Mouse (Mus musculus): ENCODE results near the gene Nkx2-5.

The Nkx2-5 gene

GRCm38 (mm10) chr17:26844909-26845148 lies at the start of gene Nkx2-5:
TSS of gene Nkx2-5 (minus strand) at chr17:26845009.
- no peak for DNase-seq

- DNase-seq = no peak
These were observed 49.5 kb upstream of the Nkx2-5 start for GRCm38 (mm10) chr17:26894342-26894741.

GRCm38 (mm10) chr17:26893492-26893891 lies 48.7 kb upstream of the Nkx2-5 start:
- no peak for DNase-seq

GRCm38 (mm10) chr17:26892635-26893375 lies 48.0 kb upstream of the Nkx2-5 start:
- DNase-seq = no peak

- no peak for DNase-seq
These were observed 43.1 kb upstream of the Nkx2-5 start for GRCm38 (mm10) chr17:26887926-26888325.

- DNase-seq = peak; percentile 67 to 80
These were observed 41.4 kb upstream of the Nkx2-5 start for GRCm38 (mm10) chr17:26886047-26886749.

GRCm38 (mm10) chr17:26884995-26885926 lies 40.5 kb upstream of the Nkx2-5 start:
- DNase-seq = peak; percentile 68 to 86

GRCm38 (mm10) chr17:26883585-26883984 lies 38.8 kb upstream of the Nkx2-5 start:
- DNase-seq = no peak

- DNase-seq = no peak
These were observed 37.9 kb upstream of the Nkx2-5 start for GRCm38 (mm10) chr17:26882706-26883105.

- DNase-seq = no peak
These were observed 34.4 kb upstream of the Nkx2-5 start for GRCm38 (mm10) chr17:26879235-26879634.

- DNase-seq = no peak
These were observed 33.1 kb upstream of the Nkx2-5 start for GRCm38 (mm10) chr17:26877927-26878326.

- no peak for DNase-seq
These were observed 29.7 kb upstream of the Nkx2-5 start for GRCm38 (mm10) chr17:26874542-26874941.

- no peak for DNase-seq
These were observed 28.7 kb upstream of the Nkx2-5 start for GRCm38 (mm10) chr17:26873502-26873901.

GRCm38 (mm10) chr17:26872870-26873269 lies 28.1 kb upstream of the Nkx2-5 start:
- no peak for DNase-seq

- DNase-seq = no peak
These were observed 23.9 kb upstream of the Nkx2-5 start for GRCm38 (mm10) chr17:26868756-26869155.

GRCm38 (mm10) chr17:26865156-26865555 lies 20.3 kb upstream of the Nkx2-5 start:
- DNase-seq = no peak

- no peak for DNase-seq
These were observed 19.5 kb upstream of the Nkx2-5 start for GRCm38 (mm10) chr17:26864343-26864742.

- no peak for DNase-seq
These were observed 17.0 kb upstream of the Nkx2-5 start for GRCm38 (mm10) chr17:26861793-26862192.

GRCm38 (mm10) chr17:26861383-26861782 lies 16.6 kb upstream of the Nkx2-5 start:
- DNase-seq = no peak

GRCm38 (mm10) chr17:26860906-26861305 lies 16.1 kb upstream of the Nkx2-5 start:
- no peak for DNase-seq

- no peak for DNase-seq
These were observed 7.5 kb upstream of the Nkx2-5 start for GRCm38 (mm10) chr17:26852262-26852661.

- no peak for DNase-seq
These were observed 6.3 kb upstream of the Nkx2-5 start for GRCm38 (mm10) chr17:26851136-26851460.

GRCm38 (mm10) chr17:26850358-26851135 lies 5.7 kb upstream of the Nkx2-5 start:
- DNase-seq = no peak

All from spleen, adult 18-20 months (tissue).